Mouse (Mus musculus) spleen, adult 2 months (tissue): ENCODE measurements at regions not wholly inside any gene's neighbourhood (a gene's known extent, or its start where the extent isn't known, plus 50 kb on each side); places are given as distances from the start of the nearest gene placed in this dataset.

ENCODE experiments used
- CTCF ChIP-seq: fragments of 200-500 bp; IDR thresholded peaks from 2 replicates; pipeline ENCODE4 v1.5.1; 2011; ENCODE audit warnings: mild to moderate bottlenecking, inconsistent platforms; ENCODE audit not compliant: insufficient read depth, insufficient read length, insufficient replicate concordance; ENCODE audit errors: extremely low read depth
- POLR2A ChIP-seq: fragments of 200-500 bp; IDR thresholded peaks from 2 replicates; pipeline ENCODE4 v1.6.1; 2011; ENCODE audit warnings: low read depth, low read length, inconsistent platforms

GRCm38 (mm10) chr8:8797521-8797920, 107.2 kb upstream of the Arglu1 start:
- TF ChIP-seq CTCF (no peak), POLR2A (no peak)
